Mouse (Mus musculus) forebrain, embryonic 12.5 days (tissue): ENCODE results near the gene Mpp6. TPM values are rescaled to one million over a fixed set of nuclear protein-coding genes. Genes with fewer than 3 reads are reported as not detected.

ENCODE experiments used
- ATAC-seq: fragments of 200-750 bp; cut with Nextera tagmentation; 2 replicates; pipeline ENCODE4 v1.8.0; 2017; ENCODE audit warnings: moderate TSS enrichment; ENCODE audit not compliant: low FRiP score
- H3K27ac ChIP-seq: fragments of 300-500 bp; sonication (generic); 2 replicates; pipeline ENCODE4 v1.5.1; 2016; ENCODE audit warnings: mild to moderate bottlenecking
- H3K27me3 ChIP-seq: fragments of 300-500 bp; sonication (generic); 2 replicates; pipeline ENCODE4 v1.6.1; 2016; ENCODE audit warnings: mild to moderate bottlenecking
- H3K36me3 ChIP-seq: fragments of 300-500 bp; sonication (generic); replicated peaks from 2 replicates; pipeline ENCODE4 v1.6.1; 2016; ENCODE audit warnings: mild to moderate bottlenecking
- H3K4me1 ChIP-seq: fragments of 300-500 bp; sonication (generic); 2 replicates; pipeline ENCODE4 v1.6.1; 2016
- H3K4me2 ChIP-seq: fragments of 300-500 bp; sonication (generic); 2 replicates; pipeline ENCODE4 v1.6.1; 2016; ENCODE audit warnings: mild to moderate bottlenecking, moderate library complexity
- H3K4me3 ChIP-seq: fragments of 300-500 bp; sonication (generic); replicated peaks from 2 replicates; pipeline ENCODE4 v1.5.1; 2016; ENCODE audit warnings: mild to moderate bottlenecking
- H3K9ac ChIP-seq: fragments of 300-500 bp; sonication (generic); 2 replicates; pipeline ENCODE4 v1.6.1; 2016; ENCODE audit warnings: mild to moderate bottlenecking
- H3K9me3 ChIP-seq: fragments of 300-500 bp; sonication (generic); 2 replicates; pipeline ENCODE4 v1.6.1; 2016
- WGBS: fragments of 180-500 bp; shearing (Covaris S2); methylation state at CpG from one replicate; pipeline ENCODE4 v1.1.7; 2016; 5-methylcytosine and 5-hydroxymethylcytosine counted together
- polyA plus RNA-seq: library from polyadenylated mRNA; unstranded; fragments of >200 nt; fragmentation: Nextera tagmentation; extraction: Ambion mirVana; gene quantifications from 2 replicates; pipeline ENCODE4 v1.2.1, GENCODE M21; 2016

The Mpp6 gene
- polyA plus RNA-seq, 1 experiment from 2014 or later, result 83.6 TPM

GRCm38 (mm10) chr6:50163013-50163412, 53.0 kb downstream of the Mpp6 start:
- Histone ChIP-seq H3K27ac (no peak overlapping the region), H3K4me1 (no peaks in the 10 kb centered on the region), H3K9me3 (no peaks in the 10 kb centered on the region), H3K4me2 (no peak overlapping the region), H3K9ac (no peak overlapping the region), H3K27me3 (no peaks in the 10 kb centered on the region), H3K36me3 (no peaks in the 10 kb centered on the region; the same call in 1 of the 2 replicates), H3K4me3 (no peak overlapping the region)
- 91% methylated on average over 3 of the region's 3 CpGs for WGBS
- ATAC-seq, result no peak

- Histone ChIP-seq H3K27me3 (no peaks in the 10 kb centered on the region), H3K36me3 (peaks cover 4% of the 10 kb centered on the region; the same call in 1 of the 2 replicates), H3K27ac (no peak overlapping the region), H3K4me1 (no peaks in the 10 kb centered on the region), H3K9ac (no peak overlapping the region), H3K9me3 (0 out of 2 replicates have a peak, but pooled peaks cover 3% of the 10 kb centered on the region), H3K4me3 (no peak overlapping the region), H3K4me2 (no peak overlapping the region)
- 90% methylated on average over 4 of the region's 4 CpGs for WGBS
- no peak for ATAC-seq
These were observed 58.8 kb downstream of the Mpp6 start for GRCm38 (mm10) chr6:50168821-50169220.

GRCm38 (mm10) chr6:50169771-50170170, 59.7 kb downstream of the Mpp6 start:
- H3K27ac ChIP-seq, result no peak overlapping the region
- H3K36me3 ChIP-seq, result peaks cover 4% of the 10 kb centered on the region; the same call in 1 of the 2 replicates
- no peak for ATAC-seq
- no peak overlapping the region for H3K4me3 ChIP-seq
- no peak overlapping the region for H3K4me2 ChIP-seq
- H3K27me3 ChIP-seq, result no peaks in the 10 kb centered on the region
- no peaks in the 10 kb centered on the region for H3K4me1 ChIP-seq
- 0 out of 2 replicates have a peak, but pooled peaks cover 3% of the 10 kb centered on the region for H3K9me3 ChIP-seq
- H3K9ac ChIP-seq, result no peak overlapping the region

- Histone ChIP-seq H3K4me2 (no peak overlapping the region), H3K4me3 (no peak overlapping the region), H3K36me3 (peaks cover 4% of the 10 kb centered on the region; the same call in 1 of the 2 replicates), H3K9me3 (0 out of 2 replicates have a peak, but pooled peaks cover 3% of the 10 kb centered on the region), H3K9ac (no peak overlapping the region), H3K27ac (no peak overlapping the region), H3K27me3 (no peaks in the 10 kb centered on the region), H3K4me1 (no peaks in the 10 kb centered on the region)
- WGBS, result 90% methylated on average over 1 of the region's 1 CpGs
- ATAC-seq, result no peak
These were observed 65.7 kb downstream of the Mpp6 start for GRCm38 (mm10) chr6:50175736-50176135.

GRCm38 (mm10) chr6:50180189-50180588, 70.1 kb downstream of the Mpp6 start:
- H3K4me1 ChIP-seq, result no peaks in the 10 kb centered on the region
- 90% methylated on average over 4 of the region's 4 CpGs for whole genome bisulfite sequencing

GRCm38 (mm10) chr6:50187955-50188354, 77.9 kb downstream of the Mpp6 start:
- no peak overlapping the region for H3K27ac ChIP-seq
- no peaks in the 10 kb centered on the region for H3K27me3 ChIP-seq
- H3K4me3 ChIP-seq, result no peak overlapping the region
- WGBS, result 90% methylated on average over 4 of the region's 4 CpGs
- no peaks in the 10 kb centered on the region for H3K4me1 ChIP-seq
- H3K9me3 ChIP-seq, result no peaks in the 10 kb centered on the region
- peaks cover 27% of the 10 kb centered on the region for H3K36me3 ChIP-seq
- H3K9ac ChIP-seq, result no peak overlapping the region
- ATAC-seq, result no peak
- H3K4me2 ChIP-seq, result no peak overlapping the region

More at GRCm38 (mm10) chr6:50180189-50180588, 70.1 kb downstream of the Mpp6 start:
- H3K9me3 ChIP-seq, result no peaks in the 10 kb centered on the region
- H3K4me2 ChIP-seq, result no peak overlapping the region
- H3K36me3 ChIP-seq, result peaks cover 19% of the 10 kb centered on the region
- no peak overlapping the region for H3K4me3 ChIP-seq
- no peak for ATAC-seq
- no peak overlapping the region for H3K27ac ChIP-seq
- no peak overlapping the region for H3K9ac ChIP-seq
- H3K27me3 ChIP-seq, result no peaks in the 10 kb centered on the region

- Histone ChIP-seq H3K9ac (no peak overlapping the region), H3K9me3 (no peaks in the 10 kb centered on the region), H3K4me3 (no peak overlapping the region), H3K36me3 (peaks cover 19% of the 10 kb centered on the region), H3K4me1 (no peaks in the 10 kb centered on the region), H3K27ac (no peak overlapping the region), H3K27me3 (no peaks in the 10 kb centered on the region), H3K4me2 (no peak overlapping the region)
- no peak for ATAC-seq
These were observed 79.3 kb downstream of the Mpp6 start for GRCm38 (mm10) chr6:50189376-50189775.

GRCm38 (mm10) chr6:50191605-50192004, 81.6 kb downstream of the Mpp6 start:
- H3K36me3 ChIP-seq, result peaks cover 13% of the 10 kb centered on the region
- no peak overlapping the region for H3K4me3 ChIP-seq
- 90% methylated on average over 3 of the region's 3 CpGs for WGBS
- H3K4me2 ChIP-seq, result no peak overlapping the region
- no peak for ATAC-seq
- H3K27me3 ChIP-seq, result no peaks in the 10 kb centered on the region
- no peak overlapping the region for H3K27ac ChIP-seq
- no peaks in the 10 kb centered on the region for H3K9me3 ChIP-seq
- no peaks in the 10 kb centered on the region for H3K4me1 ChIP-seq
- H3K9ac ChIP-seq, result no peak overlapping the region

GRCm38 (mm10) chr6:50192169-50192568, 82.1 kb downstream of the Mpp6 start:
- no peak for ATAC-seq
- H3K27me3 ChIP-seq, result no peaks in the 10 kb centered on the region
- H3K9ac ChIP-seq, result no peak overlapping the region
- no peaks in the 10 kb centered on the region for H3K4me1 ChIP-seq
- no peak overlapping the region for H3K4me3 ChIP-seq
- no peak overlapping the region for H3K4me2 ChIP-seq
- H3K9me3 ChIP-seq, result no peaks in the 10 kb centered on the region
- WGBS, result 91% methylated on average over 1 of the region's 1 CpGs
- peaks cover 13% of the 10 kb centered on the region for H3K36me3 ChIP-seq
- H3K27ac ChIP-seq, result no peak overlapping the region

GRCm38 (mm10) chr6:50192822-50193221, 82.8 kb downstream of the Mpp6 start:
- H3K4me2 ChIP-seq, result no peak overlapping the region
- 94% methylated on average over 3 of the region's 3 CpGs for WGBS
- no peaks in the 10 kb centered on the region for H3K9me3 ChIP-seq
- no peak for ATAC-seq
- no peak overlapping the region for H3K4me3 ChIP-seq
- H3K36me3 ChIP-seq, result peaks cover 13% of the 10 kb centered on the region
- no peaks in the 10 kb centered on the region for H3K27me3 ChIP-seq
- no peak overlapping the region for H3K27ac ChIP-seq
- H3K4me1 ChIP-seq, result no peaks in the 10 kb centered on the region
- H3K9ac ChIP-seq, result no peak overlapping the region

DNA sequence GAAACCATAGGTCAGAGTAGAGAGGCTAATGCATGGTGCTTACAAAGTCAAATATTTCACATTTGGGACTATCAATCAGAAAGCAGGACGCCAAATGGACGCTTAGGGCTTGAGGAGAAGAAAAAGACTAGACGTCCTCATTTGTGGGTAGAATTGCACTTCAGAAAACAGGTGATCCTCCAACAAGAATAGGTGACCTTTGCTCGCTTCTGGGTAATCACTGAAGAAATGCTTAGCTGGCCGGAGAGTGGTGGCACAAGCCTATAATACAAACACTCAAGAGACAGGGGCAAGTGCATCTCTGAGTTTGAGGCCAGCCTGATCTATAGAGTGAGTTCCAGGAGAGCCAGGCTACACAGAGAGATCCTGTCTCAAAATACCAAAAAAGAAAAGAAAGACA, 83.8 kb downstream of the Mpp6 start:
- Histone ChIP-seq H3K36me3 (peaks cover 13% of the 10 kb centered on the region), H3K4me2 (no peak overlapping the region), H3K9ac (no peak overlapping the region), H3K27ac (no peak overlapping the region), H3K27me3 (no peaks in the 10 kb centered on the region), H3K9me3 (no peaks in the 10 kb centered on the region), H3K4me1 (no peaks in the 10 kb centered on the region), H3K4me3 (no peak overlapping the region)
- ATAC-seq, result no peak
- 90% methylated on average over 5 of the region's 5 CpGs for WGBS

DNA sequence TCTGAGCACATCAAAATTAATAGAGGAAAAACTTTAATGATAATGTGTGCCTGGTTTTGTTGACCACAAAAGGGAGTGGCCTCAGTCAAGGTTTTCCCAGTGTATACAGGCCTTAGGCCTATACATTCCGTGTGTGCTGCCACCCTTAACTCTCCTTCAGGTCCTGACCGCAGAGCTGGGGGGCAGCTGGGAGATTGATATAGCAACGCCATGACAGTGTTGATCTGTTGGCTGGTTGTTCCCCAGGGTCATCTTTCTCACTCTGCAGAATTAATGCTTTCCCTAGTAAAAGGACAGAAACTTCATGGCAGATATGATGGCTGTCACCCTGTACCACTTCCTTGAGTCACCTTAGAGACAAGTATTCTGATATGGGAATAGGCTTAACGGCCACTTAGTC, 94.3 kb downstream of the Mpp6 start:
- Histone ChIP-seq H3K4me2 (no peak overlapping the region), H3K9me3 (no peaks in the 10 kb centered on the region), H3K4me1 (no peaks in the 10 kb centered on the region), H3K9ac (no peak overlapping the region), H3K27ac (no peak overlapping the region), H3K4me3 (no peak overlapping the region), H3K27me3 (no peaks in the 10 kb centered on the region), H3K36me3 (no peaks in the 10 kb centered on the region)
- WGBS, result 94% methylated on average over 4 of the region's 4 CpGs
- no peak for ATAC-seq

DNA sequence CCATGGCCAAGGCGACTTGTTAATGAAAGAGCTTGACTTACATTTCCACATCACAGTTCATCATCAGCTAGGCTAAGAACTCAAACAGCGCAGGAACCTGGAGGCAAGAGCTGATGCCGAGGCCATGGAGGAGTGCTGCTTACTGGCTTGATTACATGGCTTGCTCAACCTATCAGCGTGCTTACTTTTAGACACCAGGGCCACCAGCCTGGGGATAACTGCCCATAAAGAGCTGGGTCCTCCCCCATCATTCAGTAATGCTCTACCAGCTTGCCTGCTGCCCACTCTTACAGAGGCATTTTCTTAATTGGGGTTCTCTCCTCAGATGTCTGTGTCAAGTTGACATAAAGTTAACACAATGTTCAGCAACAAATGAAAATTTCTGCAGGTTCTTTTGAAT, 95.1 kb downstream of the Mpp6 start:
- Histone ChIP-seq H3K4me1 (no peaks in the 10 kb centered on the region), H3K4me2 (no peak overlapping the region), H3K9ac (no peak overlapping the region), H3K9me3 (no peaks in the 10 kb centered on the region), H3K27ac (no peak overlapping the region), H3K27me3 (no peaks in the 10 kb centered on the region), H3K4me3 (no peak overlapping the region), H3K36me3 (no peaks in the 10 kb centered on the region)
- ATAC-seq, result no peak
- WGBS, result 94% methylated on average over 4 of the region's 4 CpGs
